Mouse (Mus musculus) A20 (cell line): Measurements from ENCODE around the gene Klf16.

Experiments
- DNase-seq: peaks from one replicate; pipeline ENCODE4 v3.0.0-alpha.2; 2011; ENCODE audit warnings: low read depth, low spot score

Klf16 gene

GRCm38 (mm10) chr10:80577195-80578130 lies at the start of gene Klf16:
Gene Klf16, minus strand, starts transcription at chr10:80577321.
- peak; percentile 99 for DNase-seq

GRCm38 (mm10) chr10:80625764-80626163 lies 48.6 kb upstream of the Klf16 start:
- DNase-seq = no peak

- peak; percentile 85 for DNase-seq
These were observed 46.5 kb upstream of the Klf16 start for GRCm38 (mm10) chr10:80623457-80624191.

GRCm38 (mm10) chr10:80622661-80623456 lies 45.7 kb upstream of the Klf16 start, which contains the start of gene Csnk1g2:
Gene Csnk1g2, plus strand, starts transcription at chr10:80622838.
- DNase-seq = peak; percentile 73

GRCm38 (mm10) chr10:80621940-80622660 lies 45.0 kb upstream of the Klf16 start:
- DNase-seq = peak; percentile 100

GRCm38 (mm10) chr10:80621690-80621939 lies 44.5 kb upstream of the Klf16 start:
- DNase-seq = no peak

- DNase-seq = peak; percentile 19
These were observed 43.9 kb upstream of the Klf16 start for GRCm38 (mm10) chr10:80620796-80621689.

GRCm38 (mm10) chr10:80620365-80620764 lies 43.2 kb upstream of the Klf16 start:
- no peak for DNase-seq

GRCm38 (mm10) chr10:80619465-80620244 lies 42.5 kb upstream of the Klf16 start:
- no peak for DNase-seq

- no peak for DNase-seq
These were observed 41.1 kb upstream of the Klf16 start for GRCm38 (mm10) chr10:80618181-80618580.

- peak; percentile 50 for DNase-seq
These were observed 37.2 kb upstream of the Klf16 start for GRCm38 (mm10) chr10:80614351-80614750.

- no peak for DNase-seq
These were observed 36.7 kb upstream of the Klf16 start for GRCm38 (mm10) chr10:80613821-80614220.

GRCm38 (mm10) chr10:80611905-80612304 lies 34.8 kb upstream of the Klf16 start:
- peak; percentile 43 for DNase-seq

- peak; percentile 59 for DNase-seq
These were observed 33.9 kb upstream of the Klf16 start for GRCm38 (mm10) chr10:80611024-80611423.

GRCm38 (mm10) chr10:80610116-80610785 lies 33.1 kb upstream of the Klf16 start:
- DNase-seq = no peak

- no peak for DNase-seq
These were observed 32.3 kb upstream of the Klf16 start for GRCm38 (mm10) chr10:80609269-80609924.

GRCm38 (mm10) chr10:80608435-80608834 lies 31.3 kb upstream of the Klf16 start:
- DNase-seq = no peak

- DNase-seq = no peak
These were observed 29.7 kb upstream of the Klf16 start for GRCm38 (mm10) chr10:80606737-80607350.
